Mouse (Mus musculus) liver, postnatal 0 days (tissue): Measurements from ENCODE around the gene Gm5460.

Experiments
- CTCF ChIP-seq: sonication (generic); IDR thresholded peaks from 2 replicates; pipeline ENCODE4 v1.5.1; 2016; ENCODE audit warnings: antibody characterized with exemption, low read depth
- EP300 ChIP-seq: IDR thresholded peaks from 2 replicates; pipeline ENCODE4 v1.6.1; 2016; ENCODE audit warnings: antibody characterized with exemption, low read depth, mild to moderate bottlenecking

DNA sequence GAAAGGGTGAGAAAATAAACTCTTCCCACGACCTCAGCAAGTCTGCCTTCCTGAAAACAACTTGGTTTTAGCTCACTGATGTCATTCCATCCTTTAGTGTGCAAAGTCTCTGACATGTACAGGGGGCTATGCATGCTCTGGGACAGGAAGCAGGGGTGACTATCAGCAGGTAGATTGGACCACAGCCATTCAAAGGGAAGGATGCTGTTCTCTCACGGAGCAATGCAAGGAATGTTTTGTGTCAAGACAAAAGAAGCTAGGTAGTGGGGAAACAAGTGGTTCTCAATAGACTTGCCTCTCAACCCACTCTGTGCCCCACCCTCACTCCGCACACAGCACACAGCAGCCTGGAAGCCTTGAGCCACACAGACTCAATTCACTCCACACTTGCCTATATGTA, 27.4 kb upstream of the Gm5460 start:
- TF ChIP-seq CTCF (no peak), EP300 (no peak)
